25 mouse cellular contexts compared by ENCODE assay signal in genomic region chr14:117662261-117662660, GRCm38 (mm10).
DNase-seq lines count a peak whose midpoint lies in the region; ATAC-seq and TF ChIP-seq lines count a peak whose summit lies in the region.
"Had no signal": no experiment of that assay in that cellular context is flagged by ENCODE, and none has a peak within 500 bp of the region (broad histone marks: within the 10 kb centered on the region; RNA-seq: fewer than 3 reads in every experiment).

No protein-coding gene starts in this region.

- H3K4me2 ChIP-seq in embryonic facial prominence, embryonic 14.5 days (ENCODE audit: low read depth, low read length) = no peak overlapping the region
- H3K4me2 ChIP-seq in limb, embryonic 13.5 days (replicated peaks) = no peak overlapping the region
- no peak overlapping the region for H3K4me2 ChIP-seq in lung, embryonic 16.5 days (ENCODE audit: low read depth, low read length)
- H3K4me2 ChIP-seq in midbrain, embryonic 11.5 days = no peak overlapping the region
- no peak overlapping the region for H3K4me2 ChIP-seq in midbrain, embryonic 16.5 days (ENCODE audit: low read length)
- H3K4me2 ChIP-seq: embryonic facial prominence, embryonic 13.5 days had no signal

- H3K9ac ChIP-seq in embryonic facial prominence, embryonic 14.5 days (ENCODE audit: low read depth, low read length) = no peak overlapping the region
- no peak overlapping the region for H3K9ac ChIP-seq in limb, embryonic 13.5 days
- H3K9ac ChIP-seq in lung, embryonic 16.5 days (ENCODE audit: low read length) = no peak overlapping the region
- no peak overlapping the region for H3K9ac ChIP-seq in midbrain, embryonic 11.5 days (ENCODE audit: low read length)
- H3K9ac ChIP-seq in midbrain, embryonic 16.5 days (ENCODE audit: low read depth, low read length) = no peak overlapping the region
- H3K9ac ChIP-seq: embryonic facial prominence, embryonic 13.5 days had no signal

- no peak for ATAC-seq in embryonic facial prominence, embryonic 14.5 days (ENCODE audit: low read depth)
- ATAC-seq in limb, embryonic 13.5 days (ENCODE audit: low FRiP score, low read depth) = peak; percentile 36; the same call in 1 of the 2 replicates
- peak; percentile 69 for ATAC-seq in lung, embryonic 16.5 days (ENCODE audit: low read depth)
- ATAC-seq in midbrain, embryonic 11.5 days (ENCODE audit: low FRiP score) = no peak
- ATAC-seq in midbrain, embryonic 16.5 days = no peak
- ATAC-seq: activated CD4-positive, CD25-positive, alpha-beta regulatory T cell, adult 4 months; CD4-positive, CD25-positive, alpha-beta regulatory T cell, adult 4 months; forebrain, embryonic 14.5 days; forebrain, embryonic 16.5 days; Patski had no signal

- H3K4me1 ChIP-seq in embryonic facial prominence, embryonic 14.5 days (ENCODE audit: control insufficient read depth, insufficient read depth, low read length) = no peaks in the 10 kb centered on the region
- no peaks in the 10 kb centered on the region for H3K4me1 ChIP-seq in embryonic facial prominence, embryonic 10.5 days
- no peaks in the 10 kb centered on the region for H3K4me1 ChIP-seq in limb, embryonic 13.5 days
- H3K4me1 ChIP-seq in limb, embryonic 10.5 days = no peaks in the 10 kb centered on the region
- H3K4me1 ChIP-seq in lung, embryonic 16.5 days (replicated peaks; ENCODE audit: control insufficient read depth, insufficient read depth, low read length) = no peaks in the 10 kb centered on the region
- H3K4me1 ChIP-seq in lung, adult 2 months (ENCODE audit: control insufficient read depth, insufficient read depth, low read length) = no peaks in the 10 kb centered on the region
- H3K4me1 ChIP-seq in midbrain, embryonic 11.5 days (ENCODE audit: control insufficient read depth, insufficient read depth, low read length) = 0 out of 2 replicates have a peak, but pooled peaks cover 4% of the 10 kb centered on the region
- H3K4me1 ChIP-seq in midbrain, embryonic 16.5 days (ENCODE audit: control insufficient read depth, insufficient read depth, low read length) = no peaks in the 10 kb centered on the region
- H3K4me1 ChIP-seq: embryonic facial prominence, embryonic 13.5 days had no signal

- H3K27ac ChIP-seq in embryonic facial prominence, embryonic 14.5 days (replicated peaks; ENCODE audit: low read depth, low read length) = no peak overlapping the region
- no peak overlapping the region for H3K27ac ChIP-seq in embryonic facial prominence, embryonic 10.5 days (replicated peaks)
- no peak overlapping the region for H3K27ac ChIP-seq in limb, embryonic 13.5 days
- H3K27ac ChIP-seq in limb, embryonic 10.5 days = no peak overlapping the region
- no peak overlapping the region for H3K27ac ChIP-seq in lung, embryonic 16.5 days (ENCODE audit: low read length)
- no peak overlapping the region for H3K27ac ChIP-seq in midbrain, embryonic 11.5 days (ENCODE audit: low read depth, low read length)
- no peak overlapping the region for H3K27ac ChIP-seq in midbrain, embryonic 16.5 days (ENCODE audit: low read length)
- H3K27ac ChIP-seq: embryonic facial prominence, embryonic 13.5 days had no signal

- 73% methylated on average over 4 of the region's 4 CpGs for WGBS in embryonic facial prominence, embryonic 14.5 days
- WGBS in embryonic facial prominence, embryonic 10.5 days = 91% methylated on average over 4 of the region's 4 CpGs
- WGBS in limb, embryonic 13.5 days = 70% methylated on average over 4 of the region's 4 CpGs
- 88% methylated on average over 4 of the region's 4 CpGs for WGBS in limb, embryonic 10.5 days
- 56% methylated on average over 4 of the region's 4 CpGs for WGBS in lung, embryonic 16.5 days
- 70% methylated on average over 4 of the region's 4 CpGs for WGBS in lung, adult 2 months
- 92% methylated on average over 4 of the region's 4 CpGs for WGBS in midbrain, embryonic 11.5 days
- 82% methylated on average over 4 of the region's 4 CpGs for WGBS in midbrain, embryonic 16.5 days

- TF ChIP-seq POLR2A in lung, adult 2 months (IDR thresholded peaks at IDR 0.05; ENCODE audit: borderline replicate concordance, extremely low read depth, low read depth, low read length) = no peak

- H3K9me3 ChIP-seq in embryonic facial prominence, embryonic 14.5 days (ENCODE audit: control insufficient read depth, low read length) = no peaks in the 10 kb centered on the region
- no peaks in the 10 kb centered on the region for H3K9me3 ChIP-seq in embryonic facial prominence, embryonic 10.5 days
- no peaks in the 10 kb centered on the region for H3K9me3 ChIP-seq in limb, embryonic 13.5 days
- no peaks in the 10 kb centered on the region for H3K9me3 ChIP-seq in limb, embryonic 10.5 days (replicated peaks)
- no peaks in the 10 kb centered on the region for H3K9me3 ChIP-seq in lung, embryonic 16.5 days (ENCODE audit: control insufficient read depth, low read length)
- H3K9me3 ChIP-seq in midbrain, embryonic 11.5 days (ENCODE audit: control insufficient read depth, low read length) = no peaks in the 10 kb centered on the region
- H3K9me3 ChIP-seq in midbrain, embryonic 16.5 days (replicated peaks; ENCODE audit: control insufficient read depth, low read length, poor library complexity, severe bottlenecking) = no peaks in the 10 kb centered on the region
- H3K9me3 ChIP-seq: embryonic facial prominence, embryonic 13.5 days had no signal

- no peaks in the 10 kb centered on the region for H3K36me3 ChIP-seq in embryonic facial prominence, embryonic 14.5 days (ENCODE audit: control insufficient read depth, insufficient read depth, low read length)
- H3K36me3 ChIP-seq in embryonic facial prominence, embryonic 10.5 days (replicated peaks) = no peaks in the 10 kb centered on the region
- H3K36me3 ChIP-seq in limb, embryonic 13.5 days = no peaks in the 10 kb centered on the region
- H3K36me3 ChIP-seq in limb, embryonic 10.5 days = no peaks in the 10 kb centered on the region
- no peaks in the 10 kb centered on the region for H3K36me3 ChIP-seq in lung, embryonic 16.5 days (ENCODE audit: control insufficient read depth, insufficient read depth, low read length)
- H3K36me3 ChIP-seq in midbrain, embryonic 11.5 days (ENCODE audit: control insufficient read depth, insufficient read depth, low read length) = no peaks in the 10 kb centered on the region
- H3K36me3 ChIP-seq in midbrain, embryonic 16.5 days (ENCODE audit: control insufficient read depth, insufficient read depth, low read length) = no peaks in the 10 kb centered on the region
- H3K36me3 ChIP-seq: embryonic facial prominence, embryonic 13.5 days; G1E had no signal

- no peaks in the 10 kb centered on the region for H3K27me3 ChIP-seq in embryonic facial prominence, embryonic 14.5 days (replicated peaks; ENCODE audit: control insufficient read depth, insufficient read depth, low read length)
- H3K27me3 ChIP-seq in embryonic facial prominence, embryonic 10.5 days (replicated peaks; ENCODE audit: low read depth, poor library complexity, severe bottlenecking) = no peaks in the 10 kb centered on the region
- H3K27me3 ChIP-seq in limb, embryonic 13.5 days = no peaks in the 10 kb centered on the region
- H3K27me3 ChIP-seq in limb, embryonic 10.5 days (ENCODE audit: low read depth, poor library complexity, severe bottlenecking) = no peaks in the 10 kb centered on the region
- H3K27me3 ChIP-seq in lung, embryonic 16.5 days (ENCODE audit: control insufficient read depth, insufficient read depth, low read depth, low read length) = no peaks in the 10 kb centered on the region
- no peaks in the 10 kb centered on the region for H3K27me3 ChIP-seq in midbrain, embryonic 11.5 days (ENCODE audit: control insufficient read depth, insufficient read depth, low read length)
- H3K27me3 ChIP-seq in midbrain, embryonic 16.5 days (ENCODE audit: control insufficient read depth, insufficient read depth, low read depth, low read length) = no peaks in the 10 kb centered on the region
- H3K27me3 ChIP-seq: CH12.LX; embryonic facial prominence, embryonic 13.5 days; Patski had no signal

- H3K4me3 ChIP-seq in embryonic facial prominence, embryonic 14.5 days (ENCODE audit: low read depth, low read length) = no peak overlapping the region
- no peak overlapping the region for H3K4me3 ChIP-seq in embryonic facial prominence, embryonic 10.5 days
- no peak overlapping the region for H3K4me3 ChIP-seq in limb, embryonic 13.5 days
- H3K4me3 ChIP-seq in limb, embryonic 10.5 days = no peak overlapping the region
- H3K4me3 ChIP-seq in lung, embryonic 16.5 days (ENCODE audit: low read length) = no peak overlapping the region
- no peak overlapping the region for H3K4me3 ChIP-seq in lung, adult 2 months (replicated peaks; ENCODE audit: extremely low read depth, low read depth, low read length)
- no peak overlapping the region for H3K4me3 ChIP-seq in midbrain, embryonic 11.5 days (ENCODE audit: low read depth, low read length)
- H3K4me3 ChIP-seq in midbrain, embryonic 16.5 days (ENCODE audit: low read depth, low read length) = no peak overlapping the region
- H3K4me3 ChIP-seq: embryonic facial prominence, embryonic 13.5 days had no signal

- peak; percentile 38 for DNase-seq in embryonic facial prominence, embryonic 14.5 days (ENCODE audit: low spot score)
- no peak for DNase-seq in embryonic facial prominence, embryonic 10.5 days (ENCODE audit: low spot score)
- no peak for DNase-seq in limb, embryonic 10.5 days (ENCODE audit: low spot score)
- DNase-seq in lung, adult 2 months = no peak
- peak; percentile 44 for DNase-seq in midbrain, embryonic 11.5 days (ENCODE audit: low spot score, missing footprints)
- DNase-seq: adrenal gland, adult 8-10 months; adrenal gland, postnatal 14 days; adrenal gland, postnatal 36 days; B cell, adult 2 months; cerebellum, adult 11-12 months; cerebellum, adult 2 months; cerebellum, adult 9-10 months; cerebellum, postnatal 10 days; cerebellum, postnatal 25 days had no signal

- TF ChIP-seq CTCF in lung, adult 2 months (IDR thresholded peaks at IDR 0.05; ENCODE audit: insufficient read depth, low read length) = no peak

Comparison
In these comparisons a context has a peak if more than half of its experiments do, and no peak if none do; other contexts are left out.
1. DNase-seq: peak in embryonic facial prominence, embryonic 14.5 days (single experiment) and midbrain, embryonic 11.5 days (single experiment); none in embryonic facial prominence, embryonic 10.5 days (single experiment), limb, embryonic 10.5 days (single experiment) and lung, adult 2 months (single experiment).
2. ATAC-seq: peak in limb, embryonic 13.5 days (single experiment) and lung, embryonic 16.5 days (single experiment); none in embryonic facial prominence, embryonic 14.5 days (single experiment), midbrain, embryonic 11.5 days (single experiment) and midbrain, embryonic 16.5 days (single experiment).